Mouse (Mus musculus) 3134 (cell line): ENCODE results near the gene Fcer1g.

Experiments
- DNase-seq: peaks from one replicate; pipeline ENCODE4 v3.0.0-alpha.2; 2011; ENCODE audit warnings: low spot score; ENCODE audit not compliant: insufficient read length; ENCODE audit errors: extremely low read depth

Gene Fcer1g

GRCm38 (mm10) chr1:171221281-171222193 lies 12.6 kb downstream of the Fcer1g start:
- DNase-seq: peak; percentile 30

GRCm38 (mm10) chr1:171220871-171221270 lies 13.3 kb downstream of the Fcer1g start:
- peak; percentile 64 for DNase-seq

- DNase-seq: no peak
These were observed 17.8 kb downstream of the Fcer1g start for GRCm38 (mm10) chr1:171216241-171216955.

- no peak for DNase-seq
These were observed 20.2 kb downstream of the Fcer1g start, which contains the start of gene Nr1i3 for GRCm38 (mm10) chr1:171213801-171214496. Gene Nr1i3, plus strand, starts transcription at chr1:171213970.

GRCm38 (mm10) chr1:171212854-171213253 lies 21.3 kb downstream of the Fcer1g start:
- no peak for DNase-seq

- no peak for DNase-seq
These were observed 24.8 kb downstream of the Fcer1g start for GRCm38 (mm10) chr1:171209409-171209808.

- no peak for DNase-seq
These were observed 28.3 kb downstream of the Fcer1g start for GRCm38 (mm10) chr1:171205704-171206493.

- no peak for DNase-seq
These were observed 29.9 kb downstream of the Fcer1g start for GRCm38 (mm10) chr1:171204249-171204644.

GRCm38 (mm10) chr1:171203471-171204248 lies 30.5 kb downstream of the Fcer1g start:
- no peak for DNase-seq

GRCm38 (mm10) chr1:171200769-171201168 lies 33.4 kb downstream of the Fcer1g start:
- DNase-seq: no peak

- DNase-seq: no peak
These were observed 34.6 kb downstream of the Fcer1g start for GRCm38 (mm10) chr1:171199532-171199931.

- no peak for DNase-seq
These were observed 38.2 kb downstream of the Fcer1g start, which contains the start of gene Pcp4l1 for GRCm38 (mm10) chr1:171195887-171196397. Gene Pcp4l1, minus strand, starts transcription at chr1:171196268.

- no peak for DNase-seq
These were observed 38.9 kb downstream of the Fcer1g start for GRCm38 (mm10) chr1:171195046-171195822.

GRCm38 (mm10) chr1:171193911-171194830 lies 40.0 kb downstream of the Fcer1g start:
- DNase-seq: no peak

- no peak for DNase-seq
These were observed 40.9 kb downstream of the Fcer1g start for GRCm38 (mm10) chr1:171193093-171193840.

- DNase-seq: no peak
These were observed 41.9 kb downstream of the Fcer1g start for GRCm38 (mm10) chr1:171192283-171192682.

GRCm38 (mm10) chr1:171190832-171191231 lies 43.3 kb downstream of the Fcer1g start:
- no peak for DNase-seq
